Mouse (Mus musculus): ENCODE results near the gene Enpp1.
A peak's percentile ranks its signal among the peaks of the same experiment; 100 is the strongest.

Gene Enpp1

DNA sequence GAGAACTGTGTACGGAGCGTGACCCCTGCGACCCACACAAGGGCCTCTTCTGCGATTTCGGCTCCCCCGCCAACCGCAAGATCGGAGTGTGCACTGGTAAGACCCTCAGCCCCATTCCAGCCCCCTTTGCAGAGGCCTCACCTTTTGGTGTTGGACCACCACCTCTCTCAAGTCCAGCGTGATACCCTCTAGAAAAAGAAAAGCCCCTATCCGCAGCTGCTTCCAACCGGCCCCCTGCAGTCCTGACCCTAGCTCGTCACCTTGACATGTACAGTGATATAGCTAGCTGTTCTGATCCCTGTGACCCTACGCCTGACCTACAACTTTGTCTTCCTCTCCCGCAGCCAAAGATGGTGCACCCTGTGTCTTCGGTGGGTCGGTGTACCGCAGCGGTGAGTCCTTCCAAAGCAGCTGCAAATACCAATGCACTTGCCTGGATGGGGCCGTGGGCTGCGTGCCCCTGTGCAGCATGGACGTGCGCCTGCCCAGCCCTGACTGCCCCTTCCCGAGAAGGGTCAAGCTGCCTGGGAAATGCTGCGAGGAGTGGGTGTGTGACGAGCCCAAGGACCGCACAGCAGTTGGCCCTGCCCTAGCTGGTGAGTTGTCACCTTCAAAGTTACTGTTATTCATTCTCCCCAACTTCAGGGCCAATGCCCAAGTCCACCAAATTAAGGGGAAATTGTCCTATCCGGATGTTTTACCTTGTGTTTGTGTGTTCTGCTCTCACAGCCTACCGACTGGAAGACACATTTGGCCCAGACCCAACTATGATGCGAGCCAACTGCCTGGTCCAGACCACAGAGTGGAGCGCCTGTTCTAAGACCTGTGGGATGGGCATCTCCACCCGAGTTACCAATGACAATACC lies 115.7 kb downstream of the Enpp1 start:
- DNase-seq: no peak

GRCm38 (mm10) chr10:24595250-24596002 lies 116.5 kb downstream of the Enpp1 start, which contains the start of gene Ccn2:
TSS of gene Ccn2 (plus strand) at chr10:24595442.
- DNase-seq: peak; percentile 8 to 10

DNA sequence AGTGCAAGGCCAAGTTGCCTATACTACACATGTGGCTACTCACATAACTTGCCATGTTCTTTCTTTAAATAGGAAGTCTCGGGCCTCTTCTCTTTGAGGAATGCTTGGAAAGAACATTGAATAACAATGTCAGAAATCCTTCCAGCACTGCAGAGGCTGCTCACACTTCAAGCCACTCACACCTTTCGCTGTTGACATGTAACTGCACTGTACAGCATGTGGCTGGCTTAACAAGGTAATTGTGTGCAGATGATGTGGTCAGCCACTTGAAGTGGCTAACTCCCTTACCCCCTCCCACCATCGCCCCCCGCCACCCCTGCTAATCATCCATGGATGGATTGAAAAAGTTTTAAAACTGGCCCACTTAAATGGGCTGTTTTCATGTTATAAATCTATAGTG lies 118.4 kb downstream of the Enpp1 start:
- DNase-seq: no peak

DNA sequence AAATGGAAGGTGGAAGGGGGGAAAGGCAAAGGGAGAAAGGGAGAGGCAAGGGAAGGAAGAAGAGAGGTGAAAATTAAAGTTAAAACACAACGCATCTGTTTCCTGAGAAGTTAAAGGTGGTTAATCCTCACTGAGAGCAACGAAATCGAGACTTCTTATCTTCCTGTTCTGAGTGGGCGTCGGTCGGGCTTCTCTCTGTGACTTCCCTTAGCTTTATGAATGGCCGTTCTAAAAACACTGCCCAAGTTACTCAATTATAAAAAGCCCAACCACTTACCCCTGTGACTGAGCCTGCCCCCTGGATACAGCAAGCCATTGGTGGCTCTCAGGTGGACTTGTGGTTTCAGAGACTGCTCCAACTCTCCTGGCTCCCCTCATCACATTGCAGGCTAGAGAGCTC lies 119.0 kb downstream of the Enpp1 start:
- DNase-seq: no peak

GRCm38 (mm10) chr10:24592318-24592717 lies 119.6 kb downstream of the Enpp1 start:
- DNase-seq: no peak

GRCm38 (mm10) chr10:24591741-24592140 lies 120.2 kb downstream of the Enpp1 start:
- no peak for DNase-seq

DNA sequence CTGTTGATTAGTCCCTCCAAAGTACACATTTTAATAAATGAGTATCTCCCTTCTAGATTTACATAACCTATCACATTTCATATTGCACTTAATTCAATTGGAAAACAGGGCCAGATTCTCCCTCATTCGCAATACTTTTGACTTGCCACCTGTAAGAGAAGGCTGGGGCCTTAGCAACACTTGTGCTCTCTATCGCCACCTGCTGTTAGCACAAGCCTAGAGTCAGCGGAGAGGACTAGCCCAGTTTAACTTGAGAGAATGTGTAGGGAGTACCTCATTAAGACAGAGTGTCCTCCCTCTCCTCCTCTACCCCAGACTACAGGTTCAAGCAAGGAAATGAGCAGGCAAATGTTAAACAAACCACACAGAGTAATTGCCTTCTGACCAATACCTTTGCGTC lies 120.8 kb downstream of the Enpp1 start:
- DNase-seq: peak; percentile 73 to 76

- DNase-seq: no peak
Measured at GRCm38 (mm10) chr10:24590546-24590945, 121.4 kb downstream of the Enpp1 start.

DNA sequence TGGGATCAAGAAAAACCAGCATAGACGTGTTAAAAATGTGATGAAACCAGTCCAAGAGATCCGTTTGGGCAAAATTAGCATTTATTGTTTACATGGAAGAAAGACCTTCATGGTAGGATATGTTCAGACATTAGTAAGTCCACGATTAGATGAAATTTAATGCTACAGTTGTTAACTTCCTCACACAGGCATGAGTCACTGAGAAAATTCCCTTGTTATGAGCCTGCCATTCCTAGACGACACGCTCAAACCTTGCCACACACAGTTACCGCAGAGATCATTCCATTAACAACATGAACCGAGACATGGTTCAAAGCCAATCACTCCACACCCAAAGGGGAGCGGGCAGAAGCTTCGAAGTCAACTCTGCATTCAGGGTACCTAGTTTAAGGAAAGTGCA lies 122.7 kb downstream of the Enpp1 start:
- no peak for DNase-seq

GRCm38 (mm10) chr10:24588824-24589223 lies 123.1 kb downstream of the Enpp1 start:
- DNase-seq: no peak

All from thymus, postnatal 36 days (tissue).